Mouse (Mus musculus): ENCODE measurements around the gene Tbxas1. TPM values are rescaled to one million over a fixed set of nuclear protein-coding genes. Genes with fewer than 3 reads are reported as not detected.

The Tbxas1 gene
- polyA plus RNA-seq, 1 experiment from 2014 or later, result 1.5 TPM

- Histone ChIP-seq H3K4me1 (replicated peaks; ENCODE audit: control insufficient read depth, insufficient read depth, low read length) (peaks cover 3% of the 10 kb centered on the region; the same call in 1 of the 2 replicates), H3K27me3 (ENCODE audit: control insufficient read depth, insufficient read depth, low read length) (no peaks in the 10 kb centered on the region), H3K9me3 (ENCODE audit: control insufficient read depth, low read length) (no peaks in the 10 kb centered on the region), H3K9ac (ENCODE audit: low read length) (no peak overlapping the region), H3K27ac (ENCODE audit: low read depth, low read length) (no peak overlapping the region), H3K4me2 (ENCODE audit: low read depth, low read length, severe bottlenecking) (no peak overlapping the region), H3K4me3 (ENCODE audit: low read depth, low read length) (no peak overlapping the region), H3K36me3 (ENCODE audit: control insufficient read depth, insufficient read depth, low read length) (no peaks in the 10 kb centered on the region)
- ATAC-seq (replicated peaks; ENCODE audit: low FRiP score) (no peak), DNase-seq (ENCODE audit: low spot score) (no peak)
These were observed 201.3 kb downstream of the Tbxas1 start for GRCm38 (mm10) chr6:39076498-39076897.

GRCm38 (mm10) chr6:39104631-39105030 lies 229.4 kb downstream of the Tbxas1 start:
- ATAC-seq (replicated peaks; ENCODE audit: low FRiP score), result no peak
- no peak for DNase-seq (ENCODE audit: low spot score)
- no peaks in the 10 kb centered on the region for H3K27me3 ChIP-seq (ENCODE audit: control insufficient read depth, insufficient read depth, low read length)
- H3K4me2 ChIP-seq (ENCODE audit: low read depth, low read length, severe bottlenecking), result no peak overlapping the region
- 82% methylated on average over 4 of the region's 4 CpGs for WGBS
- no peaks in the 10 kb centered on the region for H3K9me3 ChIP-seq (ENCODE audit: control insufficient read depth, low read length)
- no peak overlapping the region for H3K9ac ChIP-seq (ENCODE audit: low read length)
- H3K4me1 ChIP-seq (replicated peaks; ENCODE audit: control insufficient read depth, insufficient read depth, low read length), result no peaks in the 10 kb centered on the region
- no peaks in the 10 kb centered on the region for H3K36me3 ChIP-seq (ENCODE audit: control insufficient read depth, insufficient read depth, low read length)
- H3K4me3 ChIP-seq (ENCODE audit: low read depth, low read length), result no peak overlapping the region
- H3K27ac ChIP-seq (ENCODE audit: low read depth, low read length), result no peak overlapping the region

GRCm38 (mm10) chr6:39106812-39107211 lies 231.6 kb downstream of the Tbxas1 start:
- no peak overlapping the region for H3K9ac ChIP-seq (ENCODE audit: low read length)
- no peak overlapping the region for H3K27ac ChIP-seq (ENCODE audit: low read depth, low read length)
- H3K9me3 ChIP-seq (ENCODE audit: control insufficient read depth, low read length), result no peaks in the 10 kb centered on the region
- WGBS, result 54% methylated on average over 2 of the region's 2 CpGs
- no peaks in the 10 kb centered on the region for H3K36me3 ChIP-seq (ENCODE audit: control insufficient read depth, insufficient read depth, low read length)
- ATAC-seq (replicated peaks; ENCODE audit: low FRiP score), result no peak
- H3K4me2 ChIP-seq (ENCODE audit: low read depth, low read length, severe bottlenecking), result no peak overlapping the region
- no peak overlapping the region for H3K4me3 ChIP-seq (ENCODE audit: low read depth, low read length)
- H3K27me3 ChIP-seq (ENCODE audit: control insufficient read depth, insufficient read depth, low read length), result no peaks in the 10 kb centered on the region
- H3K4me1 ChIP-seq (replicated peaks; ENCODE audit: control insufficient read depth, insufficient read depth, low read length), result no peaks in the 10 kb centered on the region
- DNase-seq (ENCODE audit: low spot score), result no peak

DNA sequence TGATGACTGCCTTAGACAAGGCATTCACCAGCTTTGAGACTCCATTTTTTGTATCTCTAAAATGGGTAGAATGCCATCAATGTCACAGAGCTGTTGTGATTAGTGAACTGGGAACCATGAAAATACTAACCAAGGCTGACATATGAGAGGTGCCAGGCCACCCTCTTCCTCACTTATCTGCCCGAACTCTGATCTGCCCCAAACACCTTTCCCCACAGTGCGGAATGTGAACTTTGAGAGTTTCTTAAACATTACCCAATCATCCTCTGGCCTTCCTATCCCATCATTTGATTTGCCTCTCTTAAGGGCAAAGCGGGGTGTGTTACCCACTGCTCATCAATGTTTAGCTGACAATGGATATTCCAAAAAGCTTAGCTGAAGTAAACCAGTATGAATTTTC lies 237.5 kb downstream of the Tbxas1 start:
- Histone ChIP-seq H3K27ac (ENCODE audit: low read depth, low read length) (no peak overlapping the region), H3K27me3 (ENCODE audit: control insufficient read depth, insufficient read depth, low read length) (peaks cover 12% of the 10 kb centered on the region), H3K9ac (ENCODE audit: low read length) (no peak overlapping the region), H3K9me3 (ENCODE audit: control insufficient read depth, low read length) (no peaks in the 10 kb centered on the region), H3K4me2 (ENCODE audit: low read depth, low read length, severe bottlenecking) (no peak overlapping the region), H3K4me1 (replicated peaks; ENCODE audit: control insufficient read depth, insufficient read depth, low read length) (no peaks in the 10 kb centered on the region; the same call in 1 of the 2 replicates), H3K4me3 (ENCODE audit: low read depth, low read length) (no peak overlapping the region), H3K36me3 (ENCODE audit: control insufficient read depth, insufficient read depth, low read length) (no peaks in the 10 kb centered on the region)
- WGBS, result 86% methylated on average over 3 of the region's 3 CpGs
- no peak for DNase-seq (ENCODE audit: low spot score)
- no peak for ATAC-seq (replicated peaks; ENCODE audit: low FRiP score)

DNA sequence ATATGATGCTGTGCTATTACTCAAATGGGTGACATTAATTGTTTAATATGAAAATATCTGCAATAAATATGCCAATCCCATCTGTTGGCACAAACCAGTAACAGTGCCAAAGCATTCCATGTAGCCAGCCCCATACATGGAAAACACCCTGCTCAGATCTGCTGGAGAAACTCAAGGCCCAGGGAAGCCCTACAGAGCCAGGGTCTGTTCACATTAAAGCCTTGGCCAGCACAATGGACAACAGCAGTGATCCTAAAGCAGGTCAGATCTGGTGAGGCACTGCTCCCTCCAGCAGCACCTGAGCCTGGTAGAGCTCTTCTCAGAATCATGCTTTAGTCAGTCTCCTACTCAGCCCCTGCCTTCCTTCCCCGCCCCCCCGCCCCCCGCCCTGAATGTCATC lies 237.9 kb downstream of the Tbxas1 start:
- Histone ChIP-seq H3K9me3 (ENCODE audit: control insufficient read depth, low read length) (no peaks in the 10 kb centered on the region), H3K36me3 (ENCODE audit: control insufficient read depth, insufficient read depth, low read length) (no peaks in the 10 kb centered on the region), H3K9ac (ENCODE audit: low read length) (no peak overlapping the region), H3K4me2 (ENCODE audit: low read depth, low read length, severe bottlenecking) (no peak overlapping the region), H3K4me1 (replicated peaks; ENCODE audit: control insufficient read depth, insufficient read depth, low read length) (no peaks in the 10 kb centered on the region; the same call in 1 of the 2 replicates), H3K4me3 (ENCODE audit: low read depth, low read length) (no peak overlapping the region), H3K27ac (ENCODE audit: low read depth, low read length) (no peak overlapping the region), H3K27me3 (ENCODE audit: control insufficient read depth, insufficient read depth, low read length) (peaks cover 17% of the 10 kb centered on the region)
- no peak for DNase-seq (ENCODE audit: low spot score)
- WGBS, result 100% methylated on average over 3 of the region's 3 CpGs
- no peak for ATAC-seq (replicated peaks; ENCODE audit: low FRiP score)

GRCm38 (mm10) chr6:39115438-39115837 lies 240.2 kb downstream of the Tbxas1 start:
- Histone ChIP-seq H3K9ac (ENCODE audit: low read length) (no peak overlapping the region), H3K4me1 (replicated peaks; ENCODE audit: control insufficient read depth, insufficient read depth, low read length) (peaks cover 3% of the 10 kb centered on the region; the same call in 1 of the 2 replicates), H3K27me3 (ENCODE audit: control insufficient read depth, insufficient read depth, low read length) (peaks cover 27% of the 10 kb centered on the region), H3K9me3 (ENCODE audit: control insufficient read depth, low read length) (peaks cover 4% of the 10 kb centered on the region; the same call in 1 of the 2 replicates), H3K27ac (ENCODE audit: low read depth, low read length) (no peak overlapping the region), H3K4me2 (ENCODE audit: low read depth, low read length, severe bottlenecking) (no peak overlapping the region), H3K36me3 (ENCODE audit: control insufficient read depth, insufficient read depth, low read length) (no peaks in the 10 kb centered on the region), H3K4me3 (ENCODE audit: low read depth, low read length) (no peak overlapping the region)
- 82% methylated on average over 1 of the region's 1 CpGs for WGBS
- no peak for DNase-seq (ENCODE audit: low spot score)
- no peak for ATAC-seq (replicated peaks; ENCODE audit: low FRiP score)

GRCm38 (mm10) chr6:39117584-39118455 lies 242.6 kb downstream of the Tbxas1 start, which contains the start of gene Parp12:
TSS of gene Parp12 (minus strand) at chr6:39118349.
- Histone ChIP-seq H3K27ac (ENCODE audit: low read depth, low read length) (no peak within 1 kb of the TSS), H3K4me2 (ENCODE audit: low read depth, low read length, severe bottlenecking) (peak within 1 kb of the TSS; percentile 59)

DNA sequence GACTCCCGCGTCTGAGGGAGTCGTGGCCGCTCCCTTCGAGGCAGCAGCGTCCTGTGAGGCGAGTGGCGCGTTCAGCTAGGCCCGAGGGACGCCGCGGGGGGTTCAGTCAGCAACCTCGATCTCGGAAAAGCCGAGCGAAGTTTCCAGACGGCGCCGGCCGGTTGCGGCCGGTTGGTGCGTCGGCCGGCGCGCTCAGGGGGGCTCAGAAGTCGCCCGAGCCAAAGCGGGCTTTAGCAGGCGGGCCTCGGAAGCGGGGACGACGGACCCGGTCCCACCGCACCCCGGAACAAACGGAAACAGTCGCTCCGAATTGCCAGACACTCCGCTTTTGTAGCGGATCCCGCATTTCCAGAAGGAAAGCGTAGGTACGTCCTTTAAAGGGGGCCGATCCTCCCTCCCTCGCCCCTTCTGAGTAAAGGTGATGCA lies 243.3 kb downstream of the Tbxas1 start:
- Histone ChIP-seq H3K9ac (ENCODE audit: low read length) (peak overlapping the region; percentile 56), H3K9me3 (ENCODE audit: control insufficient read depth, low read length) (peaks cover 4% of the 10 kb centered on the region; the same call in 1 of the 2 replicates), H3K36me3 (ENCODE audit: control insufficient read depth, insufficient read depth, low read length) (no peaks in the 10 kb centered on the region), H3K27me3 (ENCODE audit: control insufficient read depth, insufficient read depth, low read length) (peaks cover 27% of the 10 kb centered on the region), H3K4me1 (replicated peaks; ENCODE audit: control insufficient read depth, insufficient read depth, low read length) (peaks cover 3% of the 10 kb centered on the region; the same call in 1 of the 2 replicates), H3K4me3 (ENCODE audit: low read depth, low read length) (peak overlapping the region; percentile 64), H3K27ac (ENCODE audit: low read depth, low read length) (no peak overlapping the region), H3K4me2 (ENCODE audit: low read depth, low read length, severe bottlenecking) (peak overlapping the region; percentile 59)
- DNase-seq (ENCODE audit: low spot score) (no peak), ATAC-seq (replicated peaks; ENCODE audit: low FRiP score) (peak; percentile 12; the same call in 1 of the 2 replicates)
- 10% methylated on average over 49 of the region's 49 CpGs for WGBS

More at GRCm38 (mm10) chr6:39117584-39118455, 242.6 kb downstream of the Tbxas1 start, which contains the start of gene Parp12:
- Histone ChIP-seq H3K4me3 (ENCODE audit: low read depth, low read length) (peak within 1 kb of the TSS; percentile 64), H3K36me3 (ENCODE audit: control insufficient read depth, insufficient read depth, low read length) (no peaks in the 10 kb centered on the region), H3K9me3 (ENCODE audit: control insufficient read depth, low read length) (peaks cover 4% of the 10 kb centered on the region; the same call in 1 of the 2 replicates), H3K27me3 (ENCODE audit: control insufficient read depth, insufficient read depth, low read length) (peaks cover 27% of the 10 kb centered on the region), H3K9ac (ENCODE audit: low read length) (peak within 1 kb of the TSS; percentile 56), H3K4me1 (replicated peaks; ENCODE audit: control insufficient read depth, insufficient read depth, low read length) (peaks cover 3% of the 10 kb centered on the region; the same call in 1 of the 2 replicates)
- DNase-seq (ENCODE audit: low spot score) (peak; percentile 76), ATAC-seq (replicated peaks; ENCODE audit: low FRiP score) (peak; percentile 79)
- WGBS, result 2% methylated on average over 96 of the region's 101 CpGs
